Mouse (Mus musculus): ENCODE measurements around the gene Atm.

DNA sequence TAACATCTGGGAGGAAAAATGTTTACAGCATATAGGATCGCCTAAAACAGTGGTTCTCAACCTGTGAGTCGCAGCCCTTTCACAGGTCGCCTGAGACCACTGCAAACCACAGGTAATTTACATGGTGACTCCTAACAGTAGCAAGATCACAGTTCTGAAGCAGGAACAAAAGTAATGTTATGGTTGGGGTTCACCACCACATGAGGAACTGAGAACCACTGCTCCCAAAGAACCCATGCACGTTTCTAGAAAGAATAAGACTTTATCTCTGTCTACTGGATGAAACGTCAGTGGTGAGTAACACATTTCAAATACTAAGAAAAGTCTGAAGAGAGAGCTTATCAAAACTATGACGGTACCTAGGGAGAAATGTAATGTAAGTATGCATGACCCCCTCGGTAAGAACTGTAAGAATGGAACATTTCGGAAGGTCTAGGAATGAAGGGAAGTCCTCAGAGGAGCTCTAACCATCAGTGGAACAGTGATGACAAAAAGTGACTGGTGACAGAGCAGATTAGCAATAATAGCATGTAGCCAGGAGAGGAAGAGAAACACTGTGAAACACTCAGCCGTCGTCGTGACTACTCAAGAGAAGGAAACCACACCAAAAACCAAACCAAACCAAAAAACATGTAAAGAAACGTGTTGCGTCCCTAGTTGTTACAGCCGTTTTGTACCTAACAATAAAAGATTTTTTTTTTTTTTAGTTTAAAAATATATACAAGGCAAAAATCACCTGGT, 100.5 kb downstream of the Atm start:
- no peak for TF ChIP-seq GATA1 (IDR thresholded peaks at IDR 0.05; ENCODE audit: borderline replicate concordance, low read length)
- TF ChIP-seq FLI1 (IDR thresholded peaks at IDR 0.05; ENCODE audit: low read length), result no peak

All from megakaryocyte, embryonic 14.5 days (primary cell).